ENCODE assay signal across 8 mouse cellular contexts in the genomic region with DNA sequence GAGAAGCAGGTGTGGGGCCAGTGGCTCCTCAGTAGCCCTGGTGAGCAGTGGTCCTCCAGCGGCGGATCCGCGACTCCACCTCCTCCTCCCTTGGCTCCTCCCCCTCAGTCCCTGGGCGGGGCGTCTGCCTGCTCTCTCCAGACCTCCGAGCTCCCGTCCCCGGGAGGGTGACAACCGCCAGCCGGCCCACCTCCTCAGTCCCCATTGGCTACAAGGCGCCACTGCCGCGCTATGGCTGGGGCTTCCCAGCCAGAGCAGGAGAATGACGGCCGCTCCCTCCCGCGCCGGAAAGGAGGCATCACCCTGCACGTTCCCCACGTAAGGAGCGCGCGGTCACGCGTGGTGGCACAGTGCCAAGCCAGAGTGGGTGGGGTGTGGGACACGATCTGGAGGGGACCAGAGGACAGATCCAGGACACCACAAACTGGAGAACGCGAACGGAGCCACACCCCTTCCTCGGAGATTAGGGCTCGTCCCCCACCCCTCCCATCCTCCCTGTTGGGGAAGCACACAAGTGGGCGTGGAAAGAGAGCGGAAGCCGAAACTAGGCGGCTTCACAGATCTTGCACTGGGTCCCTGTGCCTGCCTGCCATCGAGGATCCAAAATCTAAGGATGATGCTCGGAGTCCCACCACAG. TPM values are rescaled to one million over a fixed set of nuclear protein-coding genes. Genes with fewer than 3 reads are reported as not detected.
A peak's percentile ranks its signal among the peaks of the same experiment; 100 is the strongest.
DNase-seq lines count a peak whose midpoint lies in the region; ATAC-seq and TF ChIP-seq lines count a peak whose summit lies in the region.

No protein-coding gene starts in this region.

- H3K79me2 ChIP-seq in liver, adult 2 months (ENCODE audit: control insufficient read depth, insufficient read depth, low read length): no peaks in the 10 kb centered on the region
- peaks cover 29% of the 10 kb centered on the region for H3K79me2 ChIP-seq in myocyte (ENCODE audit: control insufficient read depth, insufficient read depth)

- no peaks in the 10 kb centered on the region for H3K36me3 ChIP-seq in heart, embryonic 11.5 days (ENCODE audit: control insufficient read depth, insufficient read depth, low read length)
- no peaks in the 10 kb centered on the region for H3K36me3 ChIP-seq in kidney, embryonic 16.5 days (ENCODE audit: insufficient read depth, low read length)
- H3K36me3 ChIP-seq in liver, adult 2 months (ENCODE audit: control insufficient read depth, insufficient read depth, low read length): no peaks in the 10 kb centered on the region
- no peaks in the 10 kb centered on the region for H3K36me3 ChIP-seq in myocyte (ENCODE audit: control insufficient read depth, insufficient read depth)
- no peaks in the 10 kb centered on the region for H3K36me3 ChIP-seq in splenic B cell, adult 2 months (ENCODE audit: control insufficient read depth, insufficient read depth, low read length, poor library complexity, severe bottlenecking)

- H3K27ac ChIP-seq in bone marrow macrophage, adult 2 months (ENCODE audit: insufficient read depth, low read depth, low read length): peak overlapping the region; percentile 85
- H3K27ac ChIP-seq in embryonic fibroblast, embryonic 13.5 days (ENCODE audit: insufficient read depth, low read length): peak overlapping the region; percentile 63
- H3K27ac ChIP-seq in heart, embryonic 11.5 days (ENCODE audit: low read depth, low read length): peak overlapping the region; percentile 97
- H3K27ac ChIP-seq in kidney, embryonic 16.5 days (ENCODE audit: low read length): peak overlapping the region; percentile 85
- H3K27ac ChIP-seq in liver, adult 2 months (replicated peaks; ENCODE audit: insufficient read depth, low read depth, low read length): peak overlapping the region; percentile 53

- peak overlapping the region; percentile 90 for H3K4me2 ChIP-seq in heart, embryonic 11.5 days
- peak overlapping the region; percentile 92 for H3K4me2 ChIP-seq in kidney, embryonic 16.5 days (replicated peaks; ENCODE audit: low read depth, low read length)
- peak overlapping the region; percentile 93 for H3K4me2 ChIP-seq in myocyte (ENCODE audit: low read depth)

- H3K9ac ChIP-seq in heart, embryonic 11.5 days (ENCODE audit: low read depth, low read length): peak overlapping the region; percentile 94
- H3K9ac ChIP-seq in kidney, embryonic 16.5 days (replicated peaks; ENCODE audit: low read length): peak overlapping the region; percentile 64
- peak overlapping the region; percentile 65 for H3K9ac ChIP-seq in liver, adult 2 months (ENCODE audit: low read depth, low read length)

- TF ChIP-seq CTCF in bone marrow macrophage, adult 2 months (IDR thresholded peaks at IDR 0.05; ENCODE audit: low read depth, low read length): no peak
- no peak for TF ChIP-seq CTCF in embryonic fibroblast, embryonic 13.5 days (IDR thresholded peaks at IDR 0.05; ENCODE audit: borderline replicate concordance, insufficient read depth, low read length)
- TF ChIP-seq CTCF in liver, adult 2 months (IDR thresholded peaks at IDR 0.05; ENCODE audit: low read depth, low read length): no peak

- H3K4me1 ChIP-seq in bone marrow macrophage, adult 2 months (ENCODE audit: control insufficient read depth, insufficient read depth, low read length): peaks cover 39% of the 10 kb centered on the region
- peaks cover 3% of the 10 kb centered on the region; the same call in 1 of the 2 replicates for H3K4me1 ChIP-seq in embryonic fibroblast, embryonic 13.5 days (ENCODE audit: control insufficient read depth, insufficient read depth, low read length)
- peaks cover 45% of the 10 kb centered on the region for H3K4me1 ChIP-seq in heart, embryonic 11.5 days (ENCODE audit: control insufficient read depth, insufficient read depth, low read length)
- H3K4me1 ChIP-seq in kidney, embryonic 16.5 days (ENCODE audit: insufficient read depth, low read length): peaks cover 39% of the 10 kb centered on the region
- H3K4me1 ChIP-seq in liver, adult 2 months (ENCODE audit: control insufficient read depth, insufficient read depth, low read length): 0 out of 2 replicates have a peak, but pooled peaks cover 1% of the 10 kb centered on the region

- peak; percentile 98 for DNase-seq in A20 (ENCODE audit: low read depth, low spot score)
- peak; percentile 42 for DNase-seq in liver, adult 2 months (ENCODE audit: extremely low read depth, low read depth, low spot score)
- DNase-seq in splenic B cell, adult 2 months (ENCODE audit: low read depth, low spot score): peak; percentile 94

- peak; percentile 91 for ATAC-seq in heart, embryonic 11.5 days (replicated peaks; ENCODE audit: insufficient number of reproducible peaks, low FRiP score, low TSS enrichment)
- peak; percentile 98 for ATAC-seq in kidney, embryonic 16.5 days (ENCODE audit: low FRiP score, low TSS enrichment)

- H3ac ChIP-seq in myocyte (ENCODE audit: control insufficient read depth, insufficient read length): peak overlapping the region; percentile 1

- H3K4me3 ChIP-seq in bone marrow macrophage, adult 2 months (ENCODE audit: insufficient read depth, low read length): peak overlapping the region; percentile 88
- peak overlapping the region; percentile 78 for H3K4me3 ChIP-seq in embryonic fibroblast, embryonic 13.5 days (ENCODE audit: insufficient read depth, low read length)
- H3K4me3 ChIP-seq in heart, embryonic 11.5 days (ENCODE audit: low read depth, low read length): peak overlapping the region; percentile 93
- peak overlapping the region; percentile 63 for H3K4me3 ChIP-seq in kidney, embryonic 16.5 days (ENCODE audit: low read length)
- H3K4me3 ChIP-seq in liver, adult 2 months (ENCODE audit: insufficient read depth, low read depth, low read length): peak overlapping the region; percentile 85
- H3K4me3 ChIP-seq in myocyte: peak overlapping the region; percentile 76

- no peaks in the 10 kb centered on the region for H3K9me3 ChIP-seq in heart, embryonic 11.5 days (replicated peaks; ENCODE audit: control insufficient read depth, low read length)
- no peaks in the 10 kb centered on the region for H3K9me3 ChIP-seq in kidney, embryonic 16.5 days (ENCODE audit: low read length)

- under 1% methylated on average over 38 of the region's 38 CpGs for WGBS in heart, embryonic 11.5 days (ENCODE audit: insufficient replicate concordance)
- WGBS in kidney, embryonic 16.5 days: under 1% methylated on average over 38 of the region's 38 CpGs
- WGBS in liver, adult 2 months: 2% methylated on average over 38 of the region's 38 CpGs

- no peaks in the 10 kb centered on the region for H3K27me3 ChIP-seq in heart, embryonic 11.5 days (ENCODE audit: control insufficient read depth, insufficient read depth, low read length)
- no peaks in the 10 kb centered on the region for H3K27me3 ChIP-seq in kidney, embryonic 16.5 days (ENCODE audit: insufficient read depth, low read length)
- no peaks in the 10 kb centered on the region for H3K27me3 ChIP-seq in liver, adult 2 months (ENCODE audit: control insufficient read depth, insufficient read depth, low read length)
- H3K27me3 ChIP-seq in myocyte (ENCODE audit: control insufficient read depth, insufficient read depth, insufficient read length): no peaks in the 10 kb centered on the region
- H3K27me3 ChIP-seq in splenic B cell, adult 2 months (ENCODE audit: control insufficient read depth, insufficient read depth, low read length, poor library complexity, severe bottlenecking): no peaks in the 10 kb centered on the region

- no peak for TF ChIP-seq POLR2A in bone marrow macrophage, adult 2 months (IDR thresholded peaks at IDR 0.05; ENCODE audit: borderline replicate concordance, low read depth, low read length)
- peak; percentile 71 for TF ChIP-seq POLR2A in embryonic fibroblast, embryonic 13.5 days (IDR thresholded peaks at IDR 0.05; ENCODE audit: low read depth, low read length)
- TF ChIP-seq POLR2A in liver, adult 2 months (IDR thresholded peaks at IDR 0.05; ENCODE audit: extremely low read depth, insufficient read depth, low read length): 0 out of 2 replicates have a peak, but pooled peaks have one; percentile 25
- TF ChIP-seq POLR2A in myocyte (IDR thresholded peaks at IDR 0.05; ENCODE audit: insufficient read length, low read depth): peak; percentile 78

TF ChIP-seq in myocyte, 11 proteins besides CTCF, POLR2A, EP300 and RAD21:
- no peak for TF ChIP-seq SRF (IDR thresholded peaks at IDR 0.05; ENCODE audit: control insufficient read depth, insufficient read length, low read depth)
- peak; percentile 81 for TF ChIP-seq POLR2AphosphoS2 (IDR thresholded peaks at IDR 0.05; ENCODE audit: insufficient read length, low read depth)
- TF ChIP-seq MYOD1 (IDR thresholded peaks at IDR 0.05; ENCODE audit: control insufficient read depth in 1 of 3, insufficient read length in 2 of 3, low read depth in 2 of 3): peak in 2 of 3 experiments; percentile 37 to 51

RNA-seq across cellular contexts. Expression of gene Hk1, which starts 39.5 kb away (rescaled TPM):
- polyA plus RNA-seq in bone marrow macrophage, adult 2 months (2012; ENCODE audit: insufficient read depth, insufficient read length, missing spikeins): 37.9 and 45.1 TPM in 2 replicates
- polyA plus RNA-seq in embryonic fibroblast, embryonic 13.5 days (2011; ENCODE audit: insufficient read length, low read depth, missing spikeins): 45.3 and 56.5 TPM in 2 replicates
- polyA plus RNA-seq in heart, embryonic 11.5 days (2014; fragmentation: Nextera tagmentation; extraction: Ambion mirVana): 97.0 and 157 TPM in 2 replicates
- 67.5 and 68.2 TPM in 2 replicates for polyA plus RNA-seq in kidney, embryonic 16.5 days (2015; fragmentation: Nextera tagmentation; extraction: Ambion mirVana)
- 1.6 and 1.7 TPM in 2 replicates for total RNA-seq in liver, adult 2 months (2014; rRNA removed)
- polyA plus RNA-seq in liver, adult 2 months (2012; rRNA removed): 1.4 TPM in 2 replicates
- polyA plus RNA-seq in myocyte (2012; fragmentation: generic; extraction: Trizol): 103 TPM

Comparison
In these comparisons a context has a peak if more than half of its experiments do, and no peak if none do; other contexts are left out.
1. Peak in every context shown above with its lines: DNase-seq, ATAC-seq, H3K4me3 ChIP-seq and H3K27ac ChIP-seq.
2. DNase-seq: peak in every context shown above with its lines; median percentile 98 in A20; 94 in splenic B cell, adult 2 months; 42 in liver, adult 2 months.
3. RNA of gene Hk1, which starts 39.5 kb away (polyA plus RNA-seq): 103 TPM in myocyte (single experiment), 97.0 to 157 TPM in heart, embryonic 11.5 days, 67.5 to 68.2 TPM in kidney, embryonic 16.5 days, 45.3 to 56.5 TPM in embryonic fibroblast, embryonic 13.5 days and 37.9 to 45.1 TPM in bone marrow macrophage, adult 2 months; 1.4 TPM in liver, adult 2 months; every median in the first group is over 10 times any median in the second.